Mouse (Mus musculus) bone marrow, adult 2 months (tissue): Measurements from ENCODE around the gene Cmtm2a. TPM values are rescaled to one million over a fixed set of nuclear protein-coding genes. Genes with fewer than 3 reads are reported as not detected.
A peak's percentile ranks its signal among the peaks of the same experiment; 100 is the strongest.
"Not testable (repeated sequence)": the region's sequence is repeated elsewhere in the genome, so short reads cannot be mapped to it uniquely, and the experiment has no call there.

ENCODE experiments used
- H3K27ac ChIP-seq: fragments of 200-500 bp; 2 replicates; pipeline ENCODE4 v1.5.1; 2012; ENCODE audit warnings: low read depth, mild to moderate bottlenecking, control low read depth, inconsistent platforms, low read length; ENCODE audit not compliant: control insufficient read depth, poor library complexity, insufficient read depth
- H3K4me1 ChIP-seq: fragments of 200-500 bp; 2 replicates; pipeline ENCODE4 v1.6.1; 2011; ENCODE audit warnings: low read length; ENCODE audit not compliant: control insufficient read depth, insufficient read depth
- H3K4me3 ChIP-seq: fragments of 200-500 bp; replicated peaks from 2 replicates; pipeline ENCODE3; 2011; ENCODE audit warnings: mild to moderate bottlenecking, low read depth, low read length, control low read depth; ENCODE audit not compliant: control insufficient read depth
- CTCF ChIP-seq: fragments of 200-500 bp; IDR thresholded peaks from 2 replicates; pipeline ENCODE4 v1.5.1; 2011; ENCODE audit warnings: low read length, control low read depth; ENCODE audit not compliant: control insufficient read depth, insufficient read depth
- POLR2A ChIP-seq: fragments of 200-500 bp; IDR thresholded peaks from 2 replicates; pipeline ENCODE4 v1.6.1; 2011; ENCODE audit warnings: low read depth, mild to moderate bottlenecking, control low read depth, low read length, borderline replicate concordance; ENCODE audit not compliant: control insufficient read depth
- WGBS: fragments of 180-500 bp; shearing (Covaris S2); methylation state at CpG from one replicate; pipeline ENCODE4 v1.1.7; 2018; 5-methylcytosine and 5-hydroxymethylcytosine counted together
- polyA plus RNA-seq: library from polyadenylated mRNA; stranded (reverse); fragments of >200 nt; gene quantifications from 2 replicates; pipeline ENCODE4 v1.2.4, GENCODE M21; 2011; ENCODE audit warnings: low replicate concordance; ENCODE audit not compliant: missing spikeins, insufficient read depth, insufficient read length

Gene Cmtm2a
- not detected in 2 replicates for polyA plus RNA-seq

DNA sequence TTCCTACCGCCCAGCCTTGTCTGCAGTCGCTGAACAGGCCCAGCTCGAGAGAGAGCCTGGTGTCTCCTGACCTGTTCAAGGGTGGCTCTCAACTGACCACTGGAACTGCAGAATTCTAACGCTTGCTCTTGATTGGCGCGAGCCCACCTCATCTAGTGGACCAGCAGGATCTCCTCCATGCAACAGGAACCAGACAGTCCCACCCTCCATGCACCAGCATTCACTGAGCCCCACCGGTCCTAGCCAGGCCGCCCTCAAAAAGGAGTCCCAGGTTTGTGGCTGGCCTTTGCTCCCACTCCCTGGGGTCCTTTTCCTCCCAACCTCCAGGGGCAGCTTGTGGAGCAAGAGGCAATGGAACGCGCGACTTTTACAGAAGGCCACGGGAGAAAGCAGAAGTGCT is at the start of gene Cmtm2a:
Gene Cmtm2a, minus strand, starts transcription at position 101 of the 400 bp plus-strand sequence.
- H3K4me3 ChIP-seq, H3K4me1 ChIP-seq, H3K27ac ChIP-seq: not testable (repeated sequence)
- WGBS = 73% methylated on average over 12 of the region's 12 CpGs

DNA sequence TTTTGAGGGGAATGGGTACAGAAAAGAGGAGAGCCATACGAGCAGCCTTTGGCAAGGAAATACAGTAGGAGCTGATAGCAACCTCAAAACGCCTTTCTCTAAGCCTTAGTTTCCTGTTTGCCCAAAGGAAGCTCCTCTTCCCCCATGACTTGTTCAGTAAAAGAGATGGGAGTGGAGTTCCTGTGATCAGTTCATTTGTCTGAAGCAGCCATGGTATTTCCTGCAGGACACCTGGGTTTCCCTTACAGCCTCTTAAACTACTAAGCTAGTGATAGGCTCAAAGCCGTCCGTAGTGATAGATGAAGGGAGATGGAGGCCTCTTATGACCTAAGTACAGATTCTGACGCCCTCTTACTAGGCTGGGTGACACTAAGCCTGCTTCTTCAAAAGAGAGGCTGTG is 49.4 kb upstream of the Cmtm2a start:
- no peak overlapping the region for H3K4me3 ChIP-seq
- TF ChIP-seq POLR2A (no peak), CTCF (no peak)
- WGBS = 56% methylated on average over 5 of the region's 5 CpGs
- H3K27ac ChIP-seq = no peak overlapping the region
- no peaks in the 10 kb centered on the region for H3K4me1 ChIP-seq

DNA sequence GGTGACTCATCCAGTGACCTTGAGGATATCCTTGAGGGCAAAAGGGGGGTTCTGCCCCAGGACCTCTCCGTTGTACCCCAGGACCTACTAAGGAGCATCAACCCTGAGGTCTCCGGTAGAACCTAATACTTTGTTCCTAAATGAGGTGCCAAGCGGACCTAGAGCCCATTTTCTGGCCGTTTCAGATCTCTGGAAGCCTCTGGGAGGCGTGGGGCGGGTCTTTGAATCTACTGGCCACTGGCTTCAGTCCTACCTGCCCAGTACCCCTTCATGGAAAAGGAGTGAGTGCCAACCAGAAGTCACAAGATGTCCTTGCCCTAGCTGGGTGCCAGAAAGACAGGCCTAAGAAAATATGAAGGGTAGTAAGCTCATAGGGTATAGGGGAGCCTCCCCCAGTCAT is 48.7 kb upstream of the Cmtm2a start:
- Histone ChIP-seq H3K27ac (no peak overlapping the region), H3K4me3 (no peak overlapping the region), H3K4me1 (no peaks in the 10 kb centered on the region)
- WGBS = 78% methylated on average over 6 of the region's 6 CpGs
- TF ChIP-seq POLR2A (no peak), CTCF (no peak)

DNA sequence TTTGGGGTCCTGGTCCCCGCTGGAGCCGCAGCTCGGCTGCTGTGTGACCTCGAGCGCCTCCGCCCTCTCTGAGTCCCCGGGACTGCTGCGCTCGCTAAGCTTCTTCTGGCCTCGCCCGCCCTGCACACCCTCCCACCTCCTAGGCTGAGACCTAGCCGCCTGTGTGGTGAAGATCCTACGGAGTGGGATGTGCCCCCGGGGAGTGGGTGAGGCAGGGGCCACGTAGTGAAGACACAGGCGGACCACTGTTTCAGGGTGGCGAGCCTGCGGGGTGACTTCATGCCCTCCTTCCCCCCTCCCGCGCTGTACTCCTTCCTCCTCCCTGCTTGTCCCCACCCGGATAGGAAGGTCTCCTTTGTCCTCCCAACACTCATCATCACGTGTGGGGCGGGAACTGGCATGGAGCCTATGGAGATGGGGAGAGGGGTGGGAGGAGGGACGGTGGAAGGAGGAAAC is 48.2 kb upstream of the Cmtm2a start:
- Histone ChIP-seq H3K4me1 (no peaks in the 10 kb centered on the region), H3K27ac (peak overlapping the region; percentile 61), H3K4me3 (peak overlapping the region; percentile 83)
- 2% methylated on average over 24 of the region's 24 CpGs for WGBS
- TF ChIP-seq POLR2A = peak; percentile 20; the same call in 1 of the 2 replicates
- no peak for TF ChIP-seq CTCF

DNA sequence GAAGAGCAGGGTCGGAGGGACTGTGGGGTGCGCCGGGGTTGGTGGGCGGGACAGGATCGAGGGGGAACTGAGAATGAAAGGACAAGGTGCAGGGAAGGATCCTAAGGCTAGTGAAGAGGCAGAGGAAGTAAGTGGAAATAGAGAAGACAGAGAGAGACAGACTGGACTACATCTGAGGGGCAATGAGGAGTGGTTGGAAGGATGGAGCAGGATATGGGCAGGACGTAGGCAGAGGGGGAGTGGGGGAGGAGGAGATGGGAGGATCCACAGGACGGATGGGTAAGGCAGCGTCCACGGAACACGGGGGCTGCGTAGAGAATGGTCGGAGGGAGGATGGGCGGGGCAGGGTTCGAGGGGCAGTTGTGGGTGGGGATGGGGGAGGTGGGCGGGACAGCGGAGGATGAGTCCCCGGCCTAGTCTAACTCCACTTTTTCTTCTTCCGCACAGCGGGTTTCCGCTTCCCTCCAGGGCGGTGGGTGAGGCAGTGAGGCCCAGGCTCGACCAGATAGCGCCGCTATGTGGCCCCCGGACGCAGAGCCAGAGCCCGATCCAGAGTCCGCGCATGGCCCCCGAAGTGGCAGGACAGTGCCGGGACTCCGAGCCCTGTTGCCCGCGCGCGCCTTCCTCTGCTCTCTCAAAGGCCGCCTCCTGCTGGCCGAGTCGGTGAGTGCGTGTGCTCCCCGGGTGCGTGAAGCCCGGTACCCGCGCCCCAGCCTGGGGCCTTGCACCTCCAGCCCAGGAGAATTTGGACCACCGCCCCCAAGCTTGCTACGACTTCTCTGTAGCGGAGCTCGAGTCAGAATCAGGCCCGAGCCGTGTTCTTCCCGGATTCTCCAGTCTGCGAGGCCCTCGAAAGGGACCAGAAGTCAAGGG is 47.5 kb upstream of the Cmtm2a start:
- no peaks in the 10 kb centered on the region for H3K4me1 ChIP-seq

DNA sequence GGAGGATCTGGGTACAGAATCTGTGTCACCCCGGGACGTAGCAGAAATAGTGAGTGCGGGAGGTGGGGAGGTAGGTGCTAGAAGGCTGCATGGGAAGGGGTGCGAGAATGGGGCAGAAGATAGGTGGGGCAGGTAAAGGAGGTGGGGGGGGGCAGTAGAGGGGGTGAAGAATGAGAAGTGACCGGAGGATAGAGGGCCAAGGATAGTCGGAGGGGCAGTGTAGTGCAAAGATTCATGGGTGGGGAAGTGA is 46.9 kb upstream of the Cmtm2a start:
- TF ChIP-seq CTCF (no peak), POLR2A (no peak)
- H3K4me1 ChIP-seq = no peaks in the 10 kb centered on the region
- H3K27ac ChIP-seq = no peak overlapping the region
- H3K4me3 ChIP-seq = peak overlapping the region; percentile 83
- 5% methylated on average over 6 of the region's 6 CpGs for WGBS

More for the DNA sequence above, 47.5 kb upstream of the Cmtm2a start:
- Histone ChIP-seq H3K4me3 (peak overlapping the region; percentile 83), H3K27ac (peak overlapping the region; percentile 61)
- peak; percentile 64; the same call in 1 of the 2 replicates for TF ChIP-seq POLR2A
- peak; percentile 46; the same call in 1 of the 2 replicates for TF ChIP-seq CTCF
- WGBS = under 1% methylated on average over 54 of the region's 54 CpGs

DNA sequence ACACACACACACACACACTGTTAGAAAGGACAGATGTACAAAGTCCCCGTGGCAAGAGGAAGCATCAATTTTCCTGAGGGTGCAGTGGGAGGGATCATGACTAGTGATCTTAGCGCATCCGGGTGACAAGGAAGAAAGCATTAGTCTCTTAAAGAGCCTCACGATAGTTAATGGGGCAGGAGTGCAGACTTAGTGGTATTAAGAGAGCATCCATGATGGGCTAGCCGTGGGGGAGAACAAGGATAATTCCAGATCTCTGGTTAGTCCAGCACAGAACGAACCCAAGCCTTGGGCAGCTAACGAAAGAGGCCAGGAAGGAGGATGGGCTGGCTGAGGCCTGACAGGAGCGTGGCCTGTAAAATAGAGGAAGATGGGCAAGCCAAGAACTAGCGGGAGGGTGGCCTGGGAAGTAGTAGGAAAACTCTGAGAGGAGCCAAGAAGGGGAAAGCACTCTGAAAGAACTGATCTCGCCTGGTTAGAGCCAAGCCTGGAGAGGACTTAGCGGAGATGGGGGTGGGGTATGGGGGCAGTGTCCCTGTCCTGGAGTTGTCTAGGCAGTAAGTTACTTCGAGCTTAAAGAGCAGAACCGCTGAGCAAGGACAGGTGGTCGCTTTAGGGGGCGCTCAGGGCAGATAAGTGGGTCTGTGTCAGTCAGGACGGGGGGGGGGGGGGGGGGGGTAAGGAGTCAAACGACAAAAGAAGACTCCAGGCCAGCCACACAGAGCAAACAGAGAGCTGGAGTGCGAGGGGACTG is 46.4 kb upstream of the Cmtm2a start, which contains the start of gene Cmtm3:
Gene Cmtm3, plus strand, starts transcription at position 182 of the 754 bp plus-strand sequence.
- TF ChIP-seq CTCF = no peak
- no peak for TF ChIP-seq POLR2A
- 30% methylated on average over 17 of the region's 18 CpGs for WGBS
- Histone ChIP-seq H3K4me3 (peak within 1 kb of the TSS; percentile 83), H3K4me1 (no peaks in the 10 kb centered on the region), H3K27ac (peak within 1 kb of the TSS; percentile 46; the same call in 1 of the 2 replicates)

DNA sequence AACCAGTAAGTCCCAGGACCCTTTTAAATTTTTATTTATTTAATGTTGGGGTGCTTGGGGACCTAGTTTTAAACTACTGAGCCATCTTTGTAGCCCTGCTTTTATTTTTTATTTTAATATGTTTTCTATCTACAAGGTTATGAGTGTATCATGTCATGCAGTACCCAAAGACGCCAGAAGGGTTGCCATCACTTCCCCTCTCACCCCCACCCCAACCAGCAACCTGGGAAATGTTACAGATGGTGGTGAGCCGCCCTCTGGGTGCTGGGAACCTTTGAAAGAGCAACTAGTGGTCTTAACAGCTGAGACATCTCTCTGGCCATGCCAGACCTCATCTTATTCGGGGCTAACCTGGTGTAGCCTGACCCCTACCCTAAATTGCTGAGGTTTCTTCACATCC is 44.9 kb upstream of the Cmtm2a start:
- WGBS = 43% methylated on average over 3 of the region's 3 CpGs
- no peak overlapping the region for H3K27ac ChIP-seq
- peaks cover 1% of the 10 kb centered on the region; the same call in 1 of the 2 replicates for H3K4me1 ChIP-seq
- H3K4me3 ChIP-seq = no peak overlapping the region
- TF ChIP-seq CTCF (no peak), POLR2A (no peak)
